Mouse (Mus musculus) inflammation-experienced regulatory T-cells, adult 6 months (primary cell): ENCODE results near the gene Gm20388. TPM values are rescaled to one million over a fixed set of nuclear protein-coding genes. Genes with fewer than 3 reads are reported as not detected.

Experiments
- ATAC-seq: one replicate; pipeline ENCODE4 v1.8.0; 2017
- polyA plus RNA-seq, 3 experiments: library from polyadenylated mRNA; unstranded; fragments of 100-300 nt; shearing (Covaris generic); gene quantifications; one replicate each; pipeline ENCODE4 v1.2.1; 2017

Gm20388 gene
- polyA plus RNA-seq, 3 experiments from 2014 or later = 10.8 to 14.1 (median 11.8) TPM

GRCm38 (mm10) chr8:122334791-122335490 lies 2424.3 kb downstream of the Gm20388 start:
- ATAC-seq = no peak

GRCm38 (mm10) chr8:122335638-122336250 lies 2425.1 kb downstream of the Gm20388 start:
- no peak for ATAC-seq

GRCm38 (mm10) chr8:122336251-122336910 lies 2425.7 kb downstream of the Gm20388 start:
- ATAC-seq = no peak

GRCm38 (mm10) chr8:122338852-122339251 lies 2428.2 kb downstream of the Gm20388 start:
- no peak for ATAC-seq

GRCm38 (mm10) chr8:122340761-122341160 lies 2430.1 kb downstream of the Gm20388 start:
- no peak for ATAC-seq

GRCm38 (mm10) chr8:122341790-122342189 lies 2431.1 kb downstream of the Gm20388 start:
- ATAC-seq = no peak

- ATAC-seq = no peak
Observed at GRCm38 (mm10) chr8:122342362-122342761, 2431.7 kb downstream of the Gm20388 start.

GRCm38 (mm10) chr8:122342806-122343209 lies 2432.2 kb downstream of the Gm20388 start:
- ATAC-seq = peak; percentile 73

GRCm38 (mm10) chr8:122343341-122343740 lies 2432.7 kb downstream of the Gm20388 start:
- no peak for ATAC-seq

GRCm38 (mm10) chr8:122343758-122344157 lies 2433.1 kb downstream of the Gm20388 start:
- ATAC-seq = peak; percentile 54

GRCm38 (mm10) chr8:122344219-122344618 lies 2433.6 kb downstream of the Gm20388 start:
- ATAC-seq = no peak

GRCm38 (mm10) chr8:122345181-122346095 lies 2434.8 kb downstream of the Gm20388 start:
- ATAC-seq = no peak

- ATAC-seq = no peak
Observed at GRCm38 (mm10) chr8:122347811-122348552, 2437.3 kb downstream of the Gm20388 start.

GRCm38 (mm10) chr8:122349357-122350297 lies 2439.0 kb downstream of the Gm20388 start:
- no peak for ATAC-seq

- ATAC-seq = no peak
Observed at GRCm38 (mm10) chr8:122350309-122351089, 2439.9 kb downstream of the Gm20388 start.

- ATAC-seq = no peak
Observed at GRCm38 (mm10) chr8:122354157-122354556, 2443.5 kb downstream of the Gm20388 start.

- no peak for ATAC-seq
Observed at GRCm38 (mm10) chr8:122355642-122356606, 2445.3 kb downstream of the Gm20388 start.

GRCm38 (mm10) chr8:122357202-122357601 lies 2446.6 kb downstream of the Gm20388 start:
- ATAC-seq = no peak

GRCm38 (mm10) chr8:122357641-122358040 lies 2447.0 kb downstream of the Gm20388 start:
- no peak for ATAC-seq
